Mouse (Mus musculus) lung, postnatal 0 days (tissue): Measurements from ENCODE around the gene Hoxa2. TPM values are rescaled to one million over a fixed set of nuclear protein-coding genes. Genes with fewer than 3 reads are reported as not detected.

Experiments used
- ATAC-seq: fragments of 200-750 bp; cut with Nextera tagmentation; 2 replicates; pipeline ENCODE4 v1.8.0; 2017; ENCODE audit warnings: moderate library complexity
- DNase-seq: peaks from one replicate; pipeline ENCODE4 v3.0.0-alpha.2; 2016; ENCODE audit warnings: low spot score
- H3K27ac ChIP-seq: fragments of 300-500 bp; sonication (generic); 2 replicates; pipeline ENCODE4 v1.5.1; 2014; ENCODE audit warnings: antibody characterized with exemption, mild to moderate bottlenecking, low read length, mixed read lengths
- H3K27me3 ChIP-seq: fragments of 300-500 bp; sonication (generic); replicated peaks from 2 replicates; pipeline ENCODE4 v1.6.1; 2014; ENCODE audit warnings: low read length, mixed read lengths; ENCODE audit not compliant: insufficient read depth
- H3K36me3 ChIP-seq: fragments of 300-500 bp; sonication (generic); 2 replicates; pipeline ENCODE4 v1.6.1; 2014; ENCODE audit warnings: low read length, mixed read lengths; ENCODE audit not compliant: insufficient read depth
- H3K4me1 ChIP-seq: fragments of 300-500 bp; sonication (generic); 2 replicates; pipeline ENCODE4 v1.6.1; 2014; ENCODE audit warnings: antibody characterized with exemption, low read depth, low read length, mixed read lengths; ENCODE audit not compliant: insufficient read depth
- H3K4me2 ChIP-seq: fragments of 300-500 bp; sonication (generic); replicated peaks from 2 replicates; pipeline ENCODE4 v1.6.1; 2014; ENCODE audit warnings: low read depth, mild to moderate bottlenecking, low read length, moderate library complexity, mixed read lengths
- H3K4me3 ChIP-seq: fragments of 300-500 bp; sonication (generic); 2 replicates; pipeline ENCODE4 v1.5.1; 2014; ENCODE audit warnings: low read depth, low read length
- H3K9ac ChIP-seq: fragments of 300-500 bp; sonication (generic); replicated peaks from 2 replicates; pipeline ENCODE4 v1.6.1; 2014; ENCODE audit warnings: low read depth, mild to moderate bottlenecking
- H3K9me3 ChIP-seq: fragments of 300-500 bp; sonication (generic); 2 replicates; pipeline ENCODE4 v1.6.1; 2016; ENCODE audit warnings: low read length, mixed read lengths
- CTCF ChIP-seq: IDR thresholded peaks from 2 replicates; pipeline ENCODE4 v1.5.1; 2016; ENCODE audit warnings: antibody characterized with exemption, mild to moderate bottlenecking
- EP300 ChIP-seq: IDR thresholded peaks from 2 replicates; pipeline ENCODE4 v1.6.1; 2016; ENCODE audit warnings: antibody characterized with exemption, mild to moderate bottlenecking, control low read depth
- WGBS: fragments of 180-500 bp; shearing (Covaris S2); extraction: QIAGEN DNeasy Blood & Tissue Kit; methylation state at CpG from one replicate; pipeline ENCODE4 v1.1.7; 2014; 5-methylcytosine and 5-hydroxymethylcytosine counted together
- polyA plus RNA-seq: library from polyadenylated mRNA; unstranded; fragments of >200 nt; fragmentation: Nextera tagmentation; extraction: Ambion mirVana; gene quantifications from 2 replicates; pipeline ENCODE4 v1.2.1, GENCODE M21; 2015

Hoxa2 gene
- polyA plus RNA-seq, 1 experiment from 2014 or later: 7.2 TPM

GRCm38 (mm10) chr6:52152226-52153193, 12.1 kb downstream of the Hoxa2 start:
- ATAC-seq (no peak), DNase-seq (no peak)
- Histone ChIP-seq H3K27me3 (peaks cover 52% of the 10 kb centered on the region), H3K4me1 (no peaks in the 10 kb centered on the region), H3K4me3 (no peak overlapping the region), H3K9ac (no peak overlapping the region), H3K27ac (no peak overlapping the region), H3K4me2 (no peak overlapping the region), H3K36me3 (no peaks in the 10 kb centered on the region), H3K9me3 (no peaks in the 10 kb centered on the region)
- 38% methylated on average over 16 of the region's 16 CpGs for WGBS
- no peak for TF ChIP-seq CTCF
- no peak for TF ChIP-seq EP300

- H3K9ac ChIP-seq: no peak overlapping the region
- DNase-seq: no peak
- 56% methylated on average over 4 of the region's 4 CpGs for WGBS
- TF ChIP-seq CTCF (no peak), EP300 (no peak)
- H3K4me1 ChIP-seq: no peaks in the 10 kb centered on the region
- H3K27me3 ChIP-seq: peaks cover 43% of the 10 kb centered on the region
- no peaks in the 10 kb centered on the region for H3K36me3 ChIP-seq
- no peak for ATAC-seq
- no peak overlapping the region for H3K4me3 ChIP-seq
- no peaks in the 10 kb centered on the region for H3K9me3 ChIP-seq
- H3K4me2 ChIP-seq: no peak overlapping the region
- no peak overlapping the region for H3K27ac ChIP-seq
These were observed 13.1 kb downstream of the Hoxa2 start for GRCm38 (mm10) chr6:52151571-52151970.

GRCm38 (mm10) chr6:52150401-52150966, 14.1 kb downstream of the Hoxa2 start:
- no peaks in the 10 kb centered on the region for H3K36me3 ChIP-seq
- peaks cover 34% of the 10 kb centered on the region for H3K27me3 ChIP-seq
- H3K9ac ChIP-seq: no peak overlapping the region
- no peak overlapping the region for H3K4me2 ChIP-seq
- no peak for ATAC-seq
- WGBS: 10% methylated on average over 16 of the region's 16 CpGs
- TF ChIP-seq CTCF (no peak), EP300 (no peak)
- no peak overlapping the region for H3K4me3 ChIP-seq
- no peaks in the 10 kb centered on the region for H3K4me1 ChIP-seq
- H3K27ac ChIP-seq: no peak overlapping the region
- H3K9me3 ChIP-seq: no peaks in the 10 kb centered on the region
- no peak for DNase-seq

GRCm38 (mm10) chr6:52139115-52139514, 25.5 kb downstream of the Hoxa2 start:
- no peaks in the 10 kb centered on the region for H3K27me3 ChIP-seq
- H3K27ac ChIP-seq: no peak overlapping the region
- no peak overlapping the region for H3K9ac ChIP-seq
- DNase-seq (no peak), ATAC-seq (no peak)
- H3K4me1 ChIP-seq: no peaks in the 10 kb centered on the region
- H3K4me3 ChIP-seq: no peak overlapping the region
- 87% methylated on average over 5 of the region's 5 CpGs for WGBS
- H3K9me3 ChIP-seq: no peaks in the 10 kb centered on the region
- H3K4me2 ChIP-seq: no peak overlapping the region
- no peak for TF ChIP-seq EP300
- TF ChIP-seq CTCF: no peak
- H3K36me3 ChIP-seq: no peaks in the 10 kb centered on the region

- Histone ChIP-seq H3K4me2 (no peak overlapping the region), H3K4me1 (no peaks in the 10 kb centered on the region), H3K9ac (no peak overlapping the region), H3K9me3 (no peaks in the 10 kb centered on the region), H3K27me3 (no peaks in the 10 kb centered on the region), H3K36me3 (no peaks in the 10 kb centered on the region), H3K4me3 (no peak overlapping the region), H3K27ac (no peak overlapping the region)
- no peak for TF ChIP-seq EP300
- no peak for TF ChIP-seq CTCF
- ATAC-seq: no peak
- DNase-seq: no peak
- 61% methylated on average over 10 of the region's 10 CpGs for WGBS
These were observed 26.1 kb downstream of the Hoxa2 start for GRCm38 (mm10) chr6:52138576-52138975.

GRCm38 (mm10) chr6:52137841-52138535, 26.6 kb downstream of the Hoxa2 start:
- Histone ChIP-seq H3K4me3 (no peak overlapping the region), H3K36me3 (no peaks in the 10 kb centered on the region), H3K27me3 (no peaks in the 10 kb centered on the region), H3K4me1 (no peaks in the 10 kb centered on the region), H3K4me2 (no peak overlapping the region), H3K27ac (no peak overlapping the region), H3K9ac (no peak overlapping the region), H3K9me3 (no peaks in the 10 kb centered on the region)
- ATAC-seq (no peak), DNase-seq (no peak)
- TF ChIP-seq EP300: no peak
- WGBS: 59% methylated on average over 9 of the region's 9 CpGs
